Mouse (Mus musculus) ES-Bruce4 (cell line): ENCODE measurements around the gene Ccnc. TPM values are rescaled to one million over a fixed set of nuclear protein-coding genes. Genes with fewer than 3 reads are reported as not detected.

Experiments used
- H3K27ac ChIP-seq: 2 replicates; pipeline ENCODE4 v1.5.1; 2012; ENCODE audit warnings: low read length, inconsistent platforms; ENCODE audit not compliant: insufficient read depth
- H3K27me3 ChIP-seq: 2 replicates; pipeline ENCODE4 v1.6.1; 2012; ENCODE audit warnings: mild to moderate bottlenecking, low read length, inconsistent platforms; ENCODE audit not compliant: control insufficient read depth, poor library complexity, insufficient read depth, severe bottlenecking
- H3K36me3 ChIP-seq: 2 replicates; pipeline ENCODE4 v1.6.1; 2012; ENCODE audit warnings: inconsistent platforms, mild to moderate bottlenecking, low read length, moderate library complexity; ENCODE audit not compliant: control insufficient read depth, poor library complexity, insufficient read depth, severe bottlenecking
- H3K4me1 ChIP-seq: one replicate; pipeline ENCODE4 v1.8.1; 2011; ENCODE audit warnings: low read length; ENCODE audit not compliant: control insufficient read depth, insufficient read depth
- H3K4me3 ChIP-seq: 2 replicates; pipeline ENCODE4 v1.5.1; 2011; ENCODE audit warnings: low read depth, mild to moderate bottlenecking, low read length
- H3K9ac ChIP-seq: 2 replicates; pipeline ENCODE4 v1.6.1; 2012; ENCODE audit warnings: low read depth, mild to moderate bottlenecking, inconsistent platforms; ENCODE audit not compliant: poor library complexity, severe bottlenecking
- H3K9me3 ChIP-seq: replicated peaks from 2 replicates; pipeline ENCODE4 v1.6.1; 2012; ENCODE audit warnings: mild to moderate bottlenecking, low read length, inconsistent platforms; ENCODE audit not compliant: control insufficient read depth, poor library complexity, insufficient read depth, severe bottlenecking
- CTCF ChIP-seq: IDR thresholded peaks from one replicate; pipeline ENCODE4 v1.8.1; 2011; ENCODE audit warnings: low read depth, low read length
- EP300 ChIP-seq: IDR thresholded peaks from 2 replicates; pipeline ENCODE4 v1.6.1; 2011; ENCODE audit warnings: low read depth, low read length; ENCODE audit not compliant: insufficient read depth
- POLR2A ChIP-seq: IDR thresholded peaks from one replicate; pipeline ENCODE4 v1.8.1; 2011; ENCODE audit warnings: low read length; ENCODE audit not compliant: insufficient read depth
- polyA plus RNA-seq: library from polyadenylated mRNA; stranded (reverse); fragments of >200 nt; gene quantifications from 2 replicates; pipeline ENCODE4 v1.2.4, GENCODE M21; 2011; ENCODE audit warnings: low read depth; ENCODE audit not compliant: missing spikeins, insufficient read depth, insufficient read length

Ccnc gene
- polyA plus RNA-seq, 1 experiment, result 95.5 TPM

GRCm38 (mm10) chr4:21788903-21789302 is 61.4 kb downstream of the Ccnc start:
- Histone ChIP-seq H3K27ac (no peak overlapping the region), H3K36me3 (peaks cover 27% of the 10 kb centered on the region), H3K9me3 (no peaks in the 10 kb centered on the region), H3K9ac (no peak overlapping the region), H3K27me3 (no peaks in the 10 kb centered on the region), H3K4me3 (no peak overlapping the region), H3K4me1 (no peaks in the 10 kb centered on the region)
- TF ChIP-seq POLR2A (no peak), CTCF (no peak), EP300 (no peak)

- Histone ChIP-seq H3K36me3 (peaks cover 18% of the 10 kb centered on the region), H3K9ac (no peak overlapping the region), H3K27me3 (no peaks in the 10 kb centered on the region), H3K9me3 (no peaks in the 10 kb centered on the region), H3K4me3 (no peak overlapping the region), H3K27ac (no peak overlapping the region), H3K4me1 (no peaks in the 10 kb centered on the region)
- TF ChIP-seq CTCF (no peak), EP300 (no peak), POLR2A (no peak)
Measured at GRCm38 (mm10) chr4:21789836-21790235, 62.3 kb downstream of the Ccnc start.

GRCm38 (mm10) chr4:21793631-21794030 is 66.1 kb downstream of the Ccnc start:
- no peak overlapping the region for H3K9ac ChIP-seq
- no peak overlapping the region for H3K27ac ChIP-seq
- H3K4me1 ChIP-seq, result no peaks in the 10 kb centered on the region
- no peak overlapping the region for H3K4me3 ChIP-seq
- H3K36me3 ChIP-seq, result peaks cover 14% of the 10 kb centered on the region
- no peaks in the 10 kb centered on the region for H3K27me3 ChIP-seq
- H3K9me3 ChIP-seq, result no peaks in the 10 kb centered on the region
- TF ChIP-seq CTCF, result no peak
- no peak for TF ChIP-seq EP300

- Histone ChIP-seq H3K9me3 (no peaks in the 10 kb centered on the region), H3K27me3 (no peaks in the 10 kb centered on the region), H3K4me1 (no peaks in the 10 kb centered on the region), H3K4me3 (no peak overlapping the region), H3K27ac (no peak overlapping the region), H3K36me3 (peaks cover 35% of the 10 kb centered on the region), H3K9ac (no peak overlapping the region)
- TF ChIP-seq EP300, result no peak
Measured at GRCm38 (mm10) chr4:21801013-21801412, 73.5 kb downstream of the Ccnc start.

- Histone ChIP-seq H3K36me3 (peaks cover 39% of the 10 kb centered on the region), H3K27me3 (no peaks in the 10 kb centered on the region), H3K4me3 (no peak overlapping the region), H3K9ac (no peak overlapping the region), H3K27ac (no peak overlapping the region), H3K9me3 (no peaks in the 10 kb centered on the region), H3K4me1 (no peaks in the 10 kb centered on the region)
- TF ChIP-seq POLR2A (no peak), EP300 (no peak), CTCF (no peak)
Measured at GRCm38 (mm10) chr4:21801620-21802019, 74.1 kb downstream of the Ccnc start.

GRCm38 (mm10) chr4:21807204-21807603 is 79.7 kb downstream of the Ccnc start:
- Histone ChIP-seq H3K4me3 (no peak overlapping the region), H3K27ac (no peak overlapping the region), H3K9me3 (no peaks in the 10 kb centered on the region), H3K4me1 (no peaks in the 10 kb centered on the region), H3K27me3 (no peaks in the 10 kb centered on the region), H3K36me3 (peaks cover 34% of the 10 kb centered on the region), H3K9ac (no peak overlapping the region)
- no peak for TF ChIP-seq POLR2A
- no peak for TF ChIP-seq EP300
- no peak for TF ChIP-seq CTCF

Other genes with a start within 250 kb of the Ccnc start
- gene Prdm13, start 41.7 kb upstream of the Ccnc start, polyA plus RNA-seq, result not detected in 2 replicates
- 32.7 and 38.1 TPM in 2 replicates for gene Usp45, start 39.5 kb downstream of the Ccnc start, polyA plus RNA-seq
- 12.6 and 13.1 TPM in 2 replicates for gene Tstd3, start 39.5 kb downstream of the Ccnc start, polyA plus RNA-seq
- gene Pnisr, start 119.9 kb downstream of the Ccnc start, polyA plus RNA-seq, result 265 and 267 TPM in 2 replicates
- gene Coq3, start 152.0 kb downstream of the Ccnc start, polyA plus RNA-seq, result 19.2 and 20.7 TPM in 2 replicates
- gene Faxc, start 203.6 kb downstream of the Ccnc start, polyA plus RNA-seq, result 7.7 and 7.8 TPM in 2 replicates